Mouse (Mus musculus) induced T-regulatory cell, adult 2 months (primary cell): ENCODE results near the gene Derl2.

Source experiments
- DNase-seq: peaks from one replicate; pipeline ENCODE4 v3.0.0-alpha.2; 2012; ENCODE audit warnings: low read depth

Derl2 gene

GRCm38 (mm10) chr11:70982030-70982429 is 37.6 kb downstream of the Derl2 start:
- DNase-seq, result peak; percentile 23

GRCm38 (mm10) chr11:70980751-70981510 is 38.7 kb downstream of the Derl2 start:
- DNase-seq, result no peak

- no peak for DNase-seq
Measured at GRCm38 (mm10) chr11:70980232-70980631, 39.4 kb downstream of the Derl2 start.

- no peak for DNase-seq
Measured at GRCm38 (mm10) chr11:70977293-70977692, 42.3 kb downstream of the Derl2 start.

GRCm38 (mm10) chr11:70975193-70975592 is 44.4 kb downstream of the Derl2 start:
- DNase-seq, result no peak

- DNase-seq, result peak; percentile 47
Measured at GRCm38 (mm10) chr11:70973947-70974346, 45.7 kb downstream of the Derl2 start.

GRCm38 (mm10) chr11:70972586-70972985 is 47.1 kb downstream of the Derl2 start:
- DNase-seq, result no peak

- DNase-seq, result peak; percentile 76
Measured at GRCm38 (mm10) chr11:70970560-70971540, 48.8 kb downstream of the Derl2 start.

- peak; percentile 97 for DNase-seq
Measured at GRCm38 (mm10) chr11:70969821-70970559, 49.7 kb downstream of the Derl2 start, which contains the start of the genes Nup88 and Rpain. Gene Nup88, minus strand, starts transcription at chr11:70969973. Gene Rpain, plus strand, starts transcription at chr11:70970213.

- no peak for DNase-seq
Measured at GRCm38 (mm10) chr11:70969271-70969794, 50.3 kb downstream of the Derl2 start.

GRCm38 (mm10) chr11:70964222-70964907 is 55.3 kb downstream of the Derl2 start:
- no peak for DNase-seq

GRCm38 (mm10) chr11:70960786-70961554 is 58.7 kb downstream of the Derl2 start:
- DNase-seq, result no peak
